Mouse (Mus musculus) heart, adult 8-10 months (tissue): ENCODE data around the gene Acy3. TPM values are rescaled to one million over a fixed set of nuclear protein-coding genes. Genes with fewer than 3 reads are reported as not detected.
"Not testable (repeated sequence)": the region's sequence is repeated elsewhere in the genome, so short reads cannot be mapped to it uniquely, and the experiment has no call there.

Experiments used
- DNase-seq: peaks from one replicate; pipeline ENCODE4 v3.0.0; 2022; ENCODE audit warnings: low spot score
- total RNA-seq, 4 experiments: library from RNA; stranded (reverse); gene quantifications; 2 replicates each; pipeline ENCODE4 v1.2.4; 2022

Acy3 gene
- total RNA-seq: 10 to 100 TPM; 24.2 to 32.4 (median 28.4) TPM

GRCm38 (mm10) chr19:3986334-3986733 lies at the start of gene Acy3:
Gene Acy3 (plus strand): TSS chr19:3986570.
- peak; percentile 87 for DNase-seq

- DNase-seq: no peak
Measured at GRCm38 (mm10) chr19:3942315-3942714, 44.1 kb upstream of the Acy3 start.

GRCm38 (mm10) chr19:3942986-3943735 lies 43.2 kb upstream of the Acy3 start:
- no peak for DNase-seq

- peak; percentile 18 for DNase-seq
Measured at GRCm38 (mm10) chr19:3945872-3946564, 40.4 kb upstream of the Acy3 start.

GRCm38 (mm10) chr19:3946715-3947114 lies 39.7 kb upstream of the Acy3 start:
- DNase-seq: peak; percentile 63

- DNase-seq: no peak
Measured at GRCm38 (mm10) chr19:3947813-3948212, 38.6 kb upstream of the Acy3 start.

GRCm38 (mm10) chr19:3948546-3948945 lies 37.8 kb upstream of the Acy3 start:
- no peak for DNase-seq

GRCm38 (mm10) chr19:3950331-3950730 lies 36.0 kb upstream of the Acy3 start:
- no peak for DNase-seq

GRCm38 (mm10) chr19:3951461-3951860 lies 34.9 kb upstream of the Acy3 start:
- no peak for DNase-seq

- no peak for DNase-seq
Measured at GRCm38 (mm10) chr19:3952099-3952498, 34.3 kb upstream of the Acy3 start.

- DNase-seq: no peak
Measured at GRCm38 (mm10) chr19:3955033-3955432, 31.3 kb upstream of the Acy3 start.

- no peak for DNase-seq
Measured at GRCm38 (mm10) chr19:3955804-3956203, 30.6 kb upstream of the Acy3 start.

GRCm38 (mm10) chr19:3957296-3958036 lies 28.9 kb upstream of the Acy3 start:
- DNase-seq: not testable (repeated sequence)

- DNase-seq: no peak
Measured at GRCm38 (mm10) chr19:3958470-3958869, 27.9 kb upstream of the Acy3 start, which contains the start of gene Aldh3b3. Gene Aldh3b3 (plus strand): TSS chr19:3958645.

GRCm38 (mm10) chr19:3959030-3959429 lies 27.3 kb upstream of the Acy3 start:
- no peak for DNase-seq

GRCm38 (mm10) chr19:3960211-3960610 lies 26.2 kb upstream of the Acy3 start:
- no peak for DNase-seq

GRCm38 (mm10) chr19:3961805-3962204 lies 24.6 kb upstream of the Acy3 start:
- DNase-seq: not testable (repeated sequence)

GRCm38 (mm10) chr19:3962469-3962868 lies 23.9 kb upstream of the Acy3 start:
- no peak for DNase-seq

- DNase-seq: no peak
Measured at GRCm38 (mm10) chr19:3964030-3964429, 22.3 kb upstream of the Acy3 start.

GRCm38 (mm10) chr19:3966330-3967075 lies 19.9 kb upstream of the Acy3 start:
- DNase-seq: no peak

- DNase-seq: no peak
Measured at GRCm38 (mm10) chr19:3967258-3967657, 19.1 kb upstream of the Acy3 start.

- DNase-seq: no peak
Measured at GRCm38 (mm10) chr19:3972229-3972628, 14.1 kb upstream of the Acy3 start, which contains the start of gene Aldh3b2. Gene Aldh3b2 (plus strand): TSS chr19:3972328.
